Mouse (Mus musculus) ES-E14 (cell line): ENCODE results near the gene BC030867. TPM values are rescaled to one million over a fixed set of nuclear protein-coding genes. Genes with fewer than 3 reads are reported as not detected.

ENCODE experiments used
- DNase-seq: peaks from one replicate; pipeline ENCODE4 v3.0.0-alpha.2; 2013; ENCODE audit warnings: low read depth, low spot score
- H3K27ac ChIP-seq: 2 replicates; pipeline ENCODE4 v1.5.1; 2012; ENCODE audit warnings: low read depth, mild to moderate bottlenecking, low read length, moderate library complexity, mixed read lengths; ENCODE audit not compliant: poor library complexity, insufficient read depth, severe bottlenecking
- H3K36me3 ChIP-seq: 2 replicates; pipeline ENCODE4 v1.6.1; 2012; ENCODE audit warnings: mild to moderate bottlenecking, low read length, moderate library complexity, mixed read lengths; ENCODE audit not compliant: control insufficient read depth, poor library complexity, insufficient read depth, severe bottlenecking
- H3K4me1 ChIP-seq, 2 experiments: fragments of 150-350 bp in 1 of 2; sonication (generic) in 1 of 2; 2 replicates each; pipeline ENCODE4 v1.6.1; 2012; ENCODE audit warnings: low read length in 2 of 2, mild to moderate bottlenecking in 1 of 2, mixed read lengths in 1 of 2; ENCODE audit not compliant: control insufficient read depth in 2 of 2, insufficient read depth in 2 of 2, poor library complexity in 1 of 2
- H3K4me3 ChIP-seq, 2 experiments: fragments of 150-350 bp in 1 of 2; sonication (generic) in 1 of 2; 2 replicates each; pipeline ENCODE4 v1.5.1; 2012; ENCODE audit warnings: low read length in 2 of 2, low read depth in 1 of 2, mild to moderate bottlenecking in 1 of 2, mixed read lengths in 1 of 2; ENCODE audit not compliant: insufficient read depth in 1 of 2, poor library complexity in 1 of 2, severe bottlenecking in 1 of 2
- H3K9ac ChIP-seq: 2 replicates; pipeline ENCODE4 v1.6.1; 2012; ENCODE audit warnings: low read depth, mild to moderate bottlenecking, low read length, mixed read lengths; ENCODE audit not compliant: poor library complexity, insufficient read depth, severe bottlenecking
- H3K9me3 ChIP-seq: fragments of 150-350 bp; sonication (generic); 2 replicates; pipeline ENCODE4 v1.6.1; 2012; ENCODE audit warnings: low read depth, mild to moderate bottlenecking, low read length; ENCODE audit not compliant: control insufficient read depth, insufficient read depth
- CHD2 ChIP-seq: IDR thresholded peaks from 2 replicates; pipeline ENCODE4 v1.6.1; 2014; ENCODE audit warnings: mild to moderate bottlenecking, low read depth, low read length, inconsistent platforms
- HCFC1 ChIP-seq: IDR thresholded peaks from 2 replicates; pipeline ENCODE4 v1.6.1; 2012; ENCODE audit warnings: low read length, inconsistent platforms, borderline replicate concordance; ENCODE audit not compliant: insufficient read depth
- MAFK ChIP-seq: IDR thresholded peaks from 2 replicates; pipeline ENCODE4 v1.6.1; 2014; ENCODE audit warnings: mild to moderate bottlenecking, low read depth, low read length, inconsistent platforms; ENCODE audit not compliant: insufficient read depth
- ZC3H11A ChIP-seq: IDR thresholded peaks from 2 replicates; pipeline ENCODE4 v1.6.1; 2012; ENCODE audit warnings: low read depth, mild to moderate bottlenecking, inconsistent platforms, low read length, borderline replicate concordance
- ZNF384 ChIP-seq: IDR thresholded peaks from 2 replicates; pipeline ENCODE4 v1.6.1; 2012; ENCODE audit warnings: low read depth, low read length, inconsistent platforms
- in situ Hi-C, 2 experiments: fragments of 600-800 bp; cut with MboI; formaldehyde crosslinking; loops; one replicate each; pipeline ENCODE4 v1.15.1; 2025; ENCODE audit warnings: low sequenced_read_pairs in 2 of 2, inconsistent platforms in 1 of 2; ENCODE audit not compliant: unreplicated experiment in 2 of 2
- total RNA-seq: library from RNA; depleted of rRNA; stranded (reverse); fragments of 300-350 nt; gene quantifications from 2 replicates; pipeline ENCODE4 v1.2.3, GENCODE M21; 2012

Gene BC030867
- total RNA-seq, 1 experiment: 17.3 TPM

DNA sequence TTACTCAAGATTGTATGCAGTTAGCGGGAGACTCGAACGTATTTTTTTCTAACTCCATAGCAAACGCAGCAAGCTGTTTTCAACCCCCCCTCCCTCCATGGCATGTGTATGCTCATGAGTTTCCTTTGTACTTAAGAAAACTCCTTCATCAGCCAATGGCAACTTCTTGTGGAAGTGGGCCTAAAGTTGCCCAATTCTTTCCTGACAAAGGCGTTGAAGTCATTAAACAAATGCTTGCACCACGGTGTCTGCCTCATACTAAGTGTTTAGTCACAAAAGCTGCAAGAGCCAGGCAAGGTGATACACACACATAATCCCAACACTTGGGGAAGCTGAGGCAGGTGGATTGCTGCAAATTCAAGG lies 2.4 kb upstream of the BC030867 start:
- no peak for DNase-seq
- no peak overlapping the region for H3K9ac ChIP-seq
- H3K27ac ChIP-seq: no peak overlapping the region
- H3K9me3 ChIP-seq: no peaks in the 10 kb centered on the region
- TF ChIP-seq ZNF384 (no peak), MAFK (no peak), ZC3H11A (no peak), CHD2 (no peak), HCFC1 (no peak)
- H3K4me3 ChIP-seq: no peak overlapping the region
- H3K4me1 ChIP-seq: peaks cover 11 to 15% of the 10 kb centered on the region in 2 experiments; a peak in 3 of 4 replicates
- H3K36me3 ChIP-seq: peaks cover 4% of the 10 kb centered on the region; the same call in 1 of the 2 replicates
- in situ Hi-C loops: no loop called here

DNA sequence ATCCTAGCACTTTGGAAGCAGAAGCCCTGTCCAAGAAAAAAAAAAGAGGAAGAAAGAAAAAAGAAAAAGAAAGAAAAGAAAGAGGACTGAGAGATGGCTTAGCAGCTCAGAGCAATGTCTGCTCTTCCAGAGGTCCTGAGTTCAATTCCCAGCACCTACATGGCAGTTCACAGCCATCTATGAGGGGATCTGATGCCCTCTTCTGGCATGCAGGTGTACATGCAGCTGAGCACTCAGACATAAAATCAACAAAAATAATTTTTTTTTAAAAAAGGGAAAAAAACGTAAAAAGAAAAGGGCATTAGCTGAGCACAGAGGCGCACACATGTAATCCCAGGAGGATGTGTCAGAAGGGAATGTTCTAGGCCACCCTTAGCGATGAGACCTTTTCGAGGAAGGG lies 1.8 kb upstream of the BC030867 start:
- no peaks in the 10 kb centered on the region for H3K9me3 ChIP-seq
- no peak overlapping the region for H3K27ac ChIP-seq
- H3K4me3 ChIP-seq: no peak overlapping the region
- in situ Hi-C loops: no loop called here
- TF ChIP-seq ZC3H11A (no peak), MAFK (no peak), CHD2 (no peak), HCFC1 (no peak), ZNF384 (0 out of 2 replicates have a peak, but pooled peaks have one; percentile 43)
- H3K4me1 ChIP-seq: peaks cover 11 to 17% of the 10 kb centered on the region in 2 experiments
- peaks cover 8% of the 10 kb centered on the region for H3K36me3 ChIP-seq
- H3K9ac ChIP-seq: no peak overlapping the region
- no peak for DNase-seq

DNA sequence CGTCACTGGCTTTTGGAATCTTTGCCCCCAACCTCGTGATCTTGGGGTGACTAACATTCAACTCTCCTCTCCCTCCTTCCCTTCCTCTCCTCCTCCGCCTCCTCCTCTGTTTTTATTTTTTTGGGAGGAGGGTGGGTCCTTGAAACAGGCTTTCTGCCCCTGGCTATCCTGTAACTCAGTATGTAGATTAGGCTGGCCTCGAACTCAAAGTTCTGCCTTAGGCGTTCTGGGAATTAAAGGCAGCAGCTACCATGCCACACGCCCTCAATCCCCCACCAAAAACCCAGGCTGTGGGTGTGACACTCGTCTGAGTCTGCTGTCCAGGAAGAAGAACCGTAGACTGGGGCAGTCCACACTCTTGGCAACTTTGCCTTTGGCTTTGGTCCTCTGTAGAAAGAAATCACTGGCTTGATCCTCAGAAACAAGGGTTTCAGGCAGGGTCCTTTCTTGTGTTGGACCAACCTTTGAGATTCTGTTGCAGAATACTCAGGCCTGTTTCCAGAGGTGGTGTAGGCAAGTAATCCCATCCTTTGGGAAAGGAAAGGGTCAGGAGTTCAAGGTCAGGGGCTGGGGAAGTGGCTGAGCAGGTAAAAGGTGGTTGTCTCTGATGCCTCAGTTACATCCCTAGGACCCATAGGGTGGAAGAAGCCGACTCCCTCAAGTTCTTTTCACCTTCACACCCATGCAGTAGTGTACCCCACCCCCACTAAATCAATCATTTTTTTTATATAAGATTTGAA lies 839 bp downstream of the BC030867 start:
- H3K4me1 ChIP-seq: peaks cover 11 to 19% of the 10 kb centered on the region in 2 experiments
- peaks cover 19% of the 10 kb centered on the region for H3K36me3 ChIP-seq
- DNase-seq: peak; percentile 79
- peak; percentile 54; the same call in 1 of the 2 replicates for TF ChIP-seq ZNF384
- TF ChIP-seq MAFK: no peak
- peak overlapping the region; percentile 90 for H3K9ac ChIP-seq
- peak overlapping the region; percentile 74 to 81 for H3K4me3 ChIP-seq
- in situ Hi-C loops: no loop called here
- peak overlapping the region; percentile 90 for H3K27ac ChIP-seq
- no peaks in the 10 kb centered on the region for H3K9me3 ChIP-seq

DNA sequence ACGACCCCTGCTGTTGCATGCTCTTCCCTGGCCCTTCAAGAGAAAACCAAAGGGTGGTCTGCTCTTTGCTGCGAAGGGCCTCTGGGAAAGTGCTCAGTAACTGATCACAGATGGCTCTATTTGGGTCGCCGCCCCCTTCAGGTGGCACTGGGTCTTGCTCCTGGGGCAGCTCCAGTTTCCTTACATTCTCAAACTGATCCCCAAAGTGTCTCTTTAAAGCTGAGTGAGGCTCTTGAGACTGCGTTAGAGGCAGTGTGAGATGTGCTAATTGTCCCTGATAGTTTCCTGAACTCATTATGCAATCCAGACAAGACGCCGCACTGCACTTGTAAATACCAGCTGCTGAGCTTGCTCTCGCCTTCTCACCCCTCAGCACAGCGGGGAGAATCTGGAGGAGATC lies 8.8 kb downstream of the BC030867 start:
- H3K9me3 ChIP-seq: no peaks in the 10 kb centered on the region
- peaks cover 0 to 20% of the 10 kb centered on the region in 2 experiments; a peak in 2 of 4 replicates for H3K4me1 ChIP-seq
- peaks cover 56% of the 10 kb centered on the region for H3K36me3 ChIP-seq
- TF ChIP-seq ZNF384: no peak
- TF ChIP-seq CHD2: no peak
- TF ChIP-seq HCFC1: no peak
- no peak for TF ChIP-seq MAFK
- TF ChIP-seq ZC3H11A: no peak
- H3K4me3 ChIP-seq: no peak overlapping the region
- no peak for DNase-seq
- H3K27ac ChIP-seq: no peak overlapping the region
- in situ Hi-C loops: no loop called here
- 0 out of 2 replicates have a peak overlapping the region, but pooled peaks have one; percentile 44 for H3K9ac ChIP-seq

DNA sequence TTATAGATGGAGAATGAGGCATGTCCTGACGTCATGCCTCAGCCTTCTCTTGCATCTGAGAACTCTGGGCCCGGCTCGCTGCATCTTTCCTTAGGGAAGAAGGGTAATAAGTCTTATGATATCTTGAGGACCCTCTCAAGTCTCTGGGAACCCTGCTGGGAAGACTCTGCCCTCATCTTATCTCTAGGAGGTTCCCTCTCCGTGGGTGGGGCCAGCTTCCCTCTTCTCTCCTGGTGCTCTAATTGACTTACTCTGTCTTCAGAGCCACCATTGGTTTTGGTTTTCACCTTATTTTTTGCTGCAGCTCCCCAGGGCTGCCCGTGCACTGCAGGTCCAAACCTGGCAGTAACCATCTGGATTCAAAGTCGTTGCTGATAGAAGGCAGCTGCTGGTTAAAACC lies 9.4 kb downstream of the BC030867 start:
- peaks cover 0 to 20% of the 10 kb centered on the region in 2 experiments; a peak in 2 of 4 replicates for H3K4me1 ChIP-seq
- peaks cover 59% of the 10 kb centered on the region for H3K36me3 ChIP-seq
- H3K27ac ChIP-seq: no peak overlapping the region

More for the DNA sequence above, 9.4 kb downstream of the BC030867 start:
- H3K9ac ChIP-seq: no peak overlapping the region
- TF ChIP-seq MAFK (no peak), HCFC1 (no peak), ZNF384 (no peak), ZC3H11A (no peak), CHD2 (no peak)
- no peak overlapping the region for H3K4me3 ChIP-seq
- H3K9me3 ChIP-seq: no peaks in the 10 kb centered on the region
- no peak for DNase-seq
- in situ Hi-C loops: no loop called here
